Mouse (Mus musculus) brain, adult 2 months (tissue): ENCODE results near the gene Cav2.
A peak's percentile ranks its signal among the peaks of the same experiment; 100 is the strongest.

Experiments
- DNase-seq: peaks from one replicate; pipeline ENCODE4 v3.0.0; 2011; ENCODE audit warnings: low read depth, low spot score

Gene Cav2

DNA sequence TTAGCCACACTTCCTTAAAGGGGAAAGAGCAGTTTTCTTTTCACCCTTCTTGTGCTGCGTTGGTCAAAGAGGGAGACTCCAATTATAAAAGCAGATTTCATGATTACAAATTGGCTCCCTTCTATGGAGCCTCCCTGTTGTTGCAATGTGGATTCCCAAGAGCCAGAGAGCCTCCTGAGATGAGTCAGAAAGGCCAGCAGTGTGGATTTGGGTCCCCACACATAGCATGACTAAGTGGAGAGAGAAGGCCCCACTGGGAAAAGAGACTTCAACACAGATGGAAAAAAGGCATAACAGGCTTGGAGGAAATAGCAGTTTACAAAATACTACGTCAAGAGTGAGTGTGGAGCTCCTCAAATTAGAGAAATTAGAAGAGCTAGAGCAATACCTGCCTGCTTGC is 28.3 kb downstream of the Cav2 start:
- DNase-seq: peak; percentile 69

- DNase-seq: no peak
Observed at GRCm38 (mm10) chr6:17314241-17314640, 33.3 kb downstream of the Cav2 start.

DNA sequence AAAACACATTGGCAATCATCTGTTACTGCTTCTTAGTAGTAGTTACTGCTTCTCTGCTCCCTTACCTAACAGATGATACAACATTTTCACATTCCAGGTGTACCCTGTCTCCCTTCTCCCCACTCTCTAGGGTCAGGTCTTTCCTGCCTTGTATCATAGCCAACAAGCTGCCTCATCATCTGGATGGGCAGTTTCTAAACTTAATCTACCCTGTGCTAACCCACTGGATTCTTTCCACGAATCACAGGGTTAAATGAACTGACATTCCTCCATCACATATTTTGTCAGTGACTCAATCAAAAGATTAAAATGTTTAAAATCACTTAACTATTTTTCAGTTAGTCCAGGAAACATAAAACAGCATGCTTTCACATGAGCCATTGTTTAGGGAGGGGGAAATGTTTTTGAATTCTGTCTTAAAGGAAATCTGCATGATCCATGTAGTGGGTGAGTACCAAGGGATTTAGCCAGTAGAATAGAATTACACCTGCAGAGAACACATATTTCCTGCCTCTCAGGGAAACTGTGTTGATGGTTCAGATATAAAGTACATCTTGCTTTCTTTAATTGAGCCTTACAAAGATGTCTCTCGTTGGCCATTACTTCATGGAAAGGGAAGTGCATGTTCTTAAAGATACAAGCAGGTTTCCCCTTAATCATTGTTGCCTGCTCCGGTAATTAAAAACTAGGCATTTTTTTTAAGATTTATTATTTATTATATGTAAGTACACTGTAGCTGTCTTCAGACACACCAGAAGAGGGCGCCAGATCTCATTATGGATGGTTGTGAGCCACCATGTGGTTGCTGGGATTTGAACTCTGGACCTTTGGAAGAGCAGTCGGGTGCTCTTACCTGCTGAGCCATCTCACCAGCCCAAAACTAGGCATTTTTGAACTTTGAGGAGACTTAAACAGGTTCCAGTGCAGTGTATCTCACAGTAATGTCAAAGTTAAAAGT is 34.0 kb downstream of the Cav2 start:
- no peak for DNase-seq

DNA sequence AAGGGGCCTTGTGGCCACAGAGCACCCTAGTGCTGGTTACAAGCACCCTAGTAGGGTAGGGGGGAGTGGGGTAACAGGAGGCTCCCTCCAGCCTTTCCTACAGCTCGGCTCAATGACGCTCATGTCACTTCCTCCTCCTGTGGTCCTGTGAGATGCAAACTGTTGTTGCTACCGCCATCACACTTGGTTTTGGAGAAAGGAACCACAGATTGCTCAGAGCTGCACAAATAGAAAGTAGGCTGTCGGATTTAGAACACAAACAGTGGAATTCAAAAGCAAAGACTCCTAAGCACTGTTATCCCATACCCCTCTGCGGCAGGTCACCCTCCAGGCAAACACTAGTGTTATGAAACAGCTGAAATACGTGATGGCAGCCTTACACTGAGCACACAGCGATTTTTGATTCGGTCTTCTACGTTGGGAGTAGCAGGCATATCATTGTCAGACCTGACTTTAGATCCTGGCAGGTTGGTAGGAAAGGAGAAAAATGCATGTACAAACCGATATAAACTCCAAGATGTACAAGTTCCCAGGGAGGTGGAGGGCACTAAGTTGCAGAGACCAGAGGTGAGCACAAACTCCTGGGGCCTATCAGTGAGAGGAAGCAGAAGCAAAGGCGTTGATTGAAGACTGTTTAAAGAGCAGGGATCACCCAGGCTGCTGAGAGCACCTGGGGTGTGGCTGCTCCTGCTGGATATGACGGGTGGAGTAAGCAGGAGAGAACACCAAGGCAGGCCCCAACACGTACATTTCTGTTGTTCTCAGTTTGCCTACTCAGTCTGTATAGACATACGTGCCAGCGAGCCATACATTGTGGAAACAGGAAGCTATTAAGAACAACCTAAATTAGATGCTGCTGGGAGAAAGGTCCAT is 35.5 kb downstream of the Cav2 start:
- DNase-seq: peak; percentile 48

GRCm38 (mm10) chr6:17317167-17317524 is 36.2 kb downstream of the Cav2 start:
- DNase-seq: peak; percentile 40

GRCm38 (mm10) chr6:17317944-17318343 is 37.0 kb downstream of the Cav2 start:
- no peak for DNase-seq

- DNase-seq: no peak
Observed at GRCm38 (mm10) chr6:17321976-17322375, 41.0 kb downstream of the Cav2 start.

GRCm38 (mm10) chr6:17327216-17327615 is 46.2 kb downstream of the Cav2 start:
- no peak for DNase-seq

- no peak for DNase-seq
Observed at GRCm38 (mm10) chr6:17329801-17330200, 48.8 kb downstream of the Cav2 start.

DNA sequence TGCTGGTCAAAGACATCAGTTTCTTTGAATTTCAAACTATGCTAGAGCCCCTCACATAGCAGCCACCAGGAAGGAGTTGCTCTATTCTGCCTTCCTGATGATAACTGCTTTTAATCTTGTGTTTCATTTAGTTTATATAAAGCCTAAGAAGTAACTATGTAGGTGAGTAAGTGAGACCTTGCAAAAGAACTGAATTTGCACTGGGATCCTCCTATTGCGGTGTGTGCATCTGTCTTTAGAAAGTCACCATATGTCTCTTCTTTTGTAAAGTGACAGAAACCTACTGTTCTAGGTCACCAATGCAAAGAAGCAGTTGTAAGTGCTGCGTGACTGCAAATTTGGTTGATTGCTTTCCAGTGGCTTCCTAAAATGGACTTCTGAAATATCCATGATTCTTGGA is 56.7 kb downstream of the Cav2 start:
- peak; percentile 34 for DNase-seq
